Mouse (Mus musculus) layer of hippocampus, adult 18-20 months (tissue): ENCODE data around the gene Rpl23. TPM values are rescaled to one million over a fixed set of nuclear protein-coding genes. Genes with fewer than 3 reads are reported as not detected.
"Not testable (repeated sequence)": the region's sequence is repeated elsewhere in the genome, so short reads cannot be mapped to it uniquely, and the experiment has no call there.

Experiments
- DNase-seq, 2 experiments: peaks; one replicate each; pipeline ENCODE4 v3.0.0; 2022; ENCODE audit warnings: low spot score in 2 of 2
- total RNA-seq, 2 experiments: library from RNA; stranded (reverse); gene quantifications; 2 replicates each; pipeline ENCODE4 v1.2.3; 2021

The Rpl23 gene
- total RNA-seq, 2 experiments from 2014 or later = 367 to 379 TPM

- DNase-seq = no peak
Measured at GRCm38 (mm10) chr11:97799994-97800690, 17.9 kb upstream of the Rpl23 start.

- peak; percentile 86 to 92 for DNase-seq
Measured at GRCm38 (mm10) chr11:97799146-97799993, 17.1 kb upstream of the Rpl23 start.

- DNase-seq = peak; percentile 89 to 95
Measured at GRCm38 (mm10) chr11:97798782-97799145, 16.5 kb upstream of the Rpl23 start, which contains the start of gene Lasp1. Gene Lasp1 (plus strand): TSS chr11:97799000.

GRCm38 (mm10) chr11:97798083-97798435, 15.8 kb upstream of the Rpl23 start:
- DNase-seq = no peak

- no peak for DNase-seq
Measured at GRCm38 (mm10) chr11:97797369-97798082, 15.3 kb upstream of the Rpl23 start.

GRCm38 (mm10) chr11:97796910-97797309, 14.7 kb upstream of the Rpl23 start:
- DNase-seq = peak; percentile 75 to 90

GRCm38 (mm10) chr11:97793165-97793564, 10.9 kb upstream of the Rpl23 start:
- DNase-seq = peak in 1 of 2 experiments; percentile 73

GRCm38 (mm10) chr11:97790778-97791438, 8.7 kb upstream of the Rpl23 start:
- not testable (repeated sequence) for DNase-seq

- no peak for DNase-seq
Measured at GRCm38 (mm10) chr11:97789727-97790126, 7.5 kb upstream of the Rpl23 start.

- DNase-seq = no peak
Measured at GRCm38 (mm10) chr11:97787961-97788360, 5.7 kb upstream of the Rpl23 start.

GRCm38 (mm10) chr11:97782564-97782895, 293 bp upstream of the Rpl23 start:
- no peak for DNase-seq

- no peak for DNase-seq
Measured at GRCm38 (mm10) chr11:97781478-97781831, 782 bp downstream of the Rpl23 start.

GRCm38 (mm10) chr11:97779968-97780701, 2.1 kb downstream of the Rpl23 start:
- no peak for DNase-seq

- no peak for DNase-seq
Measured at GRCm38 (mm10) chr11:97778918-97779317, 3.3 kb downstream of the Rpl23 start.

- DNase-seq = peak in 1 of 2 experiments; percentile 35
Measured at GRCm38 (mm10) chr11:97777129-97777529, 5.1 kb downstream of the Rpl23 start.

- DNase-seq = no peak
Measured at GRCm38 (mm10) chr11:97776497-97777128, 5.6 kb downstream of the Rpl23 start.

- DNase-seq = no peak
Measured at GRCm38 (mm10) chr11:97775808-97776496, 6.3 kb downstream of the Rpl23 start, which contains the start of gene 1700001P01Rik. Gene 1700001P01Rik (minus strand): TSS chr11:97775918.

- no peak for DNase-seq
Measured at GRCm38 (mm10) chr11:97775186-97775585, 7.1 kb downstream of the Rpl23 start.

- no peak for DNase-seq
Measured at GRCm38 (mm10) chr11:97771410-97771809, 10.8 kb downstream of the Rpl23 start.

GRCm38 (mm10) chr11:97769704-97770103, 12.5 kb downstream of the Rpl23 start:
- DNase-seq = no peak
